Mouse (Mus musculus) left cerebral cortex, postnatal 10 days (tissue): ENCODE measurements around the gene Crlf1. TPM values are rescaled to one million over a fixed set of nuclear protein-coding genes. Genes with fewer than 3 reads are reported as not detected.

Experiments used
- DNase-seq, 2 experiments: peaks; one replicate each; pipeline ENCODE4 v3.0.0; 2021 to 2022; ENCODE audit warnings: low spot score in 2 of 2, mixed read lengths in 1 of 2; ENCODE audit errors: extremely low spot score in 1 of 2
- intact Hi-C: fragments of 180-260 bp; cut with DNase I; formaldehyde crosslinking; loops from one replicate; pipeline ENCODE4 v1.15.1; 2025
- total RNA-seq, 2 experiments: library from RNA; stranded (reverse); gene quantifications; 2 replicates each; pipeline ENCODE4 v1.2.3; 2021

Crlf1 gene
- total RNA-seq, 2 experiments from 2014 or later = 7.0 to 9.5 TPM

- intact Hi-C loops = no loop called here
- peak in 1 of 2 experiments; percentile 80 for DNase-seq
These were observed 26.2 kb upstream of the Crlf1 start for GRCm38 (mm10) chr8:70466771-70467170.

- intact Hi-C loops = no loop called here
- no peak for DNase-seq
These were observed 25.7 kb upstream of the Crlf1 start for GRCm38 (mm10) chr8:70467229-70467725.

- intact Hi-C loops = no loop called here
- DNase-seq = no peak
These were observed 25.1 kb upstream of the Crlf1 start for GRCm38 (mm10) chr8:70467907-70468306.

GRCm38 (mm10) chr8:70468733-70469132 is 24.2 kb upstream of the Crlf1 start:
- intact Hi-C loops = no loop called here
- no peak for DNase-seq

- intact Hi-C loops = no loop called here
- DNase-seq = no peak
These were observed 23.6 kb upstream of the Crlf1 start for GRCm38 (mm10) chr8:70469295-70469916.

- intact Hi-C loops = no loop called here
- DNase-seq = peak in 1 of 2 experiments; percentile 69
These were observed 23.0 kb upstream of the Crlf1 start for GRCm38 (mm10) chr8:70469938-70470337.

GRCm38 (mm10) chr8:70471856-70472255 is 21.1 kb upstream of the Crlf1 start:
- DNase-seq = no peak
- intact Hi-C loops = no loop called here

- peak; percentile 85 to 95 for DNase-seq
- intact Hi-C loops = no loop called here
These were observed 16.4 kb upstream of the Crlf1 start, which contains the start of gene Klhl26 for GRCm38 (mm10) chr8:70476333-70477268. TSS of gene Klhl26 (minus strand) at chr8:70476968.

- intact Hi-C loops = no loop called here
- DNase-seq = no peak
These were observed 15.5 kb upstream of the Crlf1 start for GRCm38 (mm10) chr8:70477269-70477982.

GRCm38 (mm10) chr8:70481908-70482307 is 11.1 kb upstream of the Crlf1 start:
- peak in 1 of 2 experiments; percentile 69 for DNase-seq
- intact Hi-C loops = no loop called here

GRCm38 (mm10) chr8:70482943-70483342 is 10.0 kb upstream of the Crlf1 start:
- intact Hi-C loops = no loop called here
- DNase-seq = no peak

GRCm38 (mm10) chr8:70486191-70486681 is 6.7 kb upstream of the Crlf1 start:
- intact Hi-C loops = no loop called here
- DNase-seq = no peak

- peak in 1 of 2 experiments; percentile 69 for DNase-seq
- intact Hi-C loops = no loop called here
These were observed 5.9 kb upstream of the Crlf1 start, which contains the start of gene Tmem59l for GRCm38 (mm10) chr8:70486941-70487520. TSS of gene Tmem59l (minus strand) at chr8:70487358.

GRCm38 (mm10) chr8:70487993-70488796 is 4.8 kb upstream of the Crlf1 start:
- intact Hi-C loops = no loop called here

GRCm38 (mm10) chr8:70488931-70489470 is 4.0 kb upstream of the Crlf1 start:
- intact Hi-C loops = no loop called here
- DNase-seq = no peak

More at GRCm38 (mm10) chr8:70487993-70488796, 4.8 kb upstream of the Crlf1 start:
- DNase-seq = peak in 1 of 2 experiments; percentile 72

- DNase-seq = peak in 1 of 2 experiments; percentile 52
- intact Hi-C loops = no loop called here
These were observed 3.4 kb upstream of the Crlf1 start for GRCm38 (mm10) chr8:70489576-70489975.

GRCm38 (mm10) chr8:70490061-70490879 is 2.7 kb upstream of the Crlf1 start:
- intact Hi-C loops = no loop called here
- no peak for DNase-seq
